Mouse (Mus musculus) cerebellum, adult 9-11 months (tissue): Measurements from ENCODE around the gene Pik3r6.

Experiments used
- DNase-seq: peaks from one replicate; pipeline ENCODE4 v3.0.0; 2022

Gene Pik3r6

GRCm38 (mm10) chr11:68488256-68488824, 14.5 kb upstream of the Pik3r6 start:
- no peak for DNase-seq

GRCm38 (mm10) chr11:68489236-68489635, 13.6 kb upstream of the Pik3r6 start:
- no peak for DNase-seq

- no peak for DNase-seq
These were observed 10.2 kb upstream of the Pik3r6 start for GRCm38 (mm10) chr11:68492592-68492991.

- no peak for DNase-seq
These were observed 9.1 kb upstream of the Pik3r6 start for GRCm38 (mm10) chr11:68493760-68494159.

- DNase-seq, result no peak
These were observed 5.7 kb upstream of the Pik3r6 start for GRCm38 (mm10) chr11:68497081-68497480.

GRCm38 (mm10) chr11:68498517-68498916, 4.3 kb upstream of the Pik3r6 start:
- no peak for DNase-seq

- DNase-seq, result no peak
These were observed 3.7 kb upstream of the Pik3r6 start for GRCm38 (mm10) chr11:68498999-68499699.

GRCm38 (mm10) chr11:68500949-68501350, 1.9 kb upstream of the Pik3r6 start:
- DNase-seq, result no peak

- DNase-seq, result no peak
These were observed 411 bp upstream of the Pik3r6 start for GRCm38 (mm10) chr11:68502408-68502807.

- no peak for DNase-seq
These were observed 2.1 kb downstream of the Pik3r6 start for GRCm38 (mm10) chr11:68504913-68505312.

- no peak for DNase-seq
These were observed 4.4 kb downstream of the Pik3r6 start for GRCm38 (mm10) chr11:68507246-68507645.

- DNase-seq, result no peak
These were observed 5.8 kb downstream of the Pik3r6 start for GRCm38 (mm10) chr11:68508619-68509018.

GRCm38 (mm10) chr11:68509194-68509593, 6.4 kb downstream of the Pik3r6 start:
- no peak for DNase-seq

- no peak for DNase-seq
These were observed 11.2 kb downstream of the Pik3r6 start for GRCm38 (mm10) chr11:68513969-68514368.

GRCm38 (mm10) chr11:68519362-68519761, 16.5 kb downstream of the Pik3r6 start:
- DNase-seq, result no peak

- no peak for DNase-seq
These were observed 17.0 kb downstream of the Pik3r6 start for GRCm38 (mm10) chr11:68519815-68520214.

GRCm38 (mm10) chr11:68520439-68520838, 17.6 kb downstream of the Pik3r6 start:
- DNase-seq, result no peak

GRCm38 (mm10) chr11:68521352-68521751, 18.5 kb downstream of the Pik3r6 start:
- no peak for DNase-seq

- DNase-seq, result no peak
These were observed 23.6 kb downstream of the Pik3r6 start for GRCm38 (mm10) chr11:68526441-68526840.

- peak; percentile 73 for DNase-seq
These were observed 28.4 kb downstream of the Pik3r6 start for GRCm38 (mm10) chr11:68531066-68531806.

- DNase-seq, result no peak
These were observed 29.2 kb downstream of the Pik3r6 start for GRCm38 (mm10) chr11:68531941-68532535.

- no peak for DNase-seq
These were observed 30.0 kb downstream of the Pik3r6 start for GRCm38 (mm10) chr11:68532773-68533172.

- no peak for DNase-seq
These were observed 31.2 kb downstream of the Pik3r6 start for GRCm38 (mm10) chr11:68533971-68534475.
